Mouse (Mus musculus) MEL-GATA-1-ER (cell line): ENCODE results near the gene Acsl3.
A peak's percentile ranks its signal among the peaks of the same experiment; 100 is the strongest.

Experiments used
- DNase-seq: peaks from one replicate; pipeline ENCODE4 v3.0.0-alpha.2; 2012; ENCODE audit warnings: low read depth; ENCODE audit errors: extremely low read depth

Acsl3 gene

GRCm38 (mm10) chr1:78657671-78658440 lies at the start of gene Acsl3, which contains the start of gene Utp14b:
Acsl3 (plus strand) TSS chr1:78657825.
Utp14b (plus strand) TSS chr1:78658038.
- DNase-seq = peak; percentile 70

GRCm38 (mm10) chr1:78609134-78609907 lies 48.3 kb upstream of the Acsl3 start:
- DNase-seq = no peak

- no peak for DNase-seq
Observed at GRCm38 (mm10) chr1:78611039-78611438, 46.6 kb upstream of the Acsl3 start.

GRCm38 (mm10) chr1:78612959-78613358 lies 44.7 kb upstream of the Acsl3 start:
- DNase-seq = no peak

- DNase-seq = no peak
Observed at GRCm38 (mm10) chr1:78624352-78624751, 33.3 kb upstream of the Acsl3 start.

GRCm38 (mm10) chr1:78634486-78634885 lies 23.1 kb upstream of the Acsl3 start:
- DNase-seq = no peak

- no peak for DNase-seq
Observed at GRCm38 (mm10) chr1:78640871-78641270, 16.8 kb upstream of the Acsl3 start.

- DNase-seq = no peak
Observed at GRCm38 (mm10) chr1:78641791-78642190, 15.8 kb upstream of the Acsl3 start.

GRCm38 (mm10) chr1:78642197-78642596 lies 15.4 kb upstream of the Acsl3 start:
- no peak for DNase-seq

- no peak for DNase-seq
Observed at GRCm38 (mm10) chr1:78647317-78647885, 10.2 kb upstream of the Acsl3 start.

GRCm38 (mm10) chr1:78649269-78650061 lies 8.2 kb upstream of the Acsl3 start:
- no peak for DNase-seq

- DNase-seq = no peak
Observed at GRCm38 (mm10) chr1:78656472-78656871, 1.2 kb upstream of the Acsl3 start.

GRCm38 (mm10) chr1:78657021-78657629 lies 500 bp upstream of the Acsl3 start:
- no peak for DNase-seq

- DNase-seq = peak; percentile 30
Observed at GRCm38 (mm10) chr1:78658441-78659269, 1.0 kb downstream of the Acsl3 start.

- no peak for DNase-seq
Observed at GRCm38 (mm10) chr1:78659270-78659823, 1.7 kb downstream of the Acsl3 start.

- no peak for DNase-seq
Observed at GRCm38 (mm10) chr1:78664326-78664725, 6.7 kb downstream of the Acsl3 start.

- no peak for DNase-seq
Observed at GRCm38 (mm10) chr1:78665954-78666499, 8.4 kb downstream of the Acsl3 start.

GRCm38 (mm10) chr1:78666585-78666984 lies 9.0 kb downstream of the Acsl3 start:
- no peak for DNase-seq

GRCm38 (mm10) chr1:78682291-78682690 lies 24.7 kb downstream of the Acsl3 start:
- DNase-seq = no peak
